Mouse (Mus musculus) right cerebral cortex, adult 2 months (tissue): ENCODE measurements around the gene Gpd2.

Source experiments
- DNase-seq, 2 experiments: peaks; one replicate each; pipeline ENCODE4 v3.0.0; 2021 to 2022; ENCODE audit warnings: low spot score in 2 of 2

Gpd2 gene

DNA sequence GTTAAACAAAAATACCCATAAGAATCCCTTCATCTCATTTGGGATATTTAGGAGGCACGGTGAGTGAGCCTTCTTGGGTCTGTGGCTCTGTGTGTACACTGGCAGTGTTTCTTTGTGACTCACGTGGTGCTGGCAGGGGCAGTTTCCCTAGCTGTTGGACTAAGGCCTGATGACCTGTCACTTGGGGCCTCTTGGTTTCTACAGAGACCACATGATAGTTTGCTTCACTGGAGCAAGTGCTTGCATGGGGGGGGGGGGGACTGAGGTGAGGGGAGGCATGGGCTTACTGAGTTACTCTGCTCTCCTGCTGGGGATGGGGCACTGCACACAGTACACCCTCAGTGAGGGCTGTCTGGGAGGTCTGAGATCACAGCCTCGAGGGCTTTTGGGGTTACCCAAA, 64.1 kb downstream of the Gpd2 start:
- no peak for DNase-seq

DNA sequence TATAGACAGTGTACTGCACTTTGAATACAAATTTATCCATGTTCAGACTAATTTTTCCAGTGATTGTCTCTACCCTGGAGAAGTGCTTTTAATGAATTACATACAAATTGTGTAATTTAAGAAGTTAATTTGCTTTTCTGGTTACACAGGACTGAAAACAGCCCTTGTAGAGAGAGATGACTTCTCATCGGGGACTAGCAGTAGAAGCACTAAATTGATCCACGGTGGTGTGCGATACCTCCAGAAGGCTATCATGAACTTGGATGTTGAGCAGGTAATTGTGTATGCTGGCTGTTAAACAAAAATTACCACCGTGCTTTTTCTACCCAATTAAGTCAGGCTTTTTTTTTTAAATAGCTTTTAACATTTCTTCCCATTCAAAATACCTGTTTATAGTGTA, 66.8 kb downstream of the Gpd2 start:
- no peak for DNase-seq

DNA sequence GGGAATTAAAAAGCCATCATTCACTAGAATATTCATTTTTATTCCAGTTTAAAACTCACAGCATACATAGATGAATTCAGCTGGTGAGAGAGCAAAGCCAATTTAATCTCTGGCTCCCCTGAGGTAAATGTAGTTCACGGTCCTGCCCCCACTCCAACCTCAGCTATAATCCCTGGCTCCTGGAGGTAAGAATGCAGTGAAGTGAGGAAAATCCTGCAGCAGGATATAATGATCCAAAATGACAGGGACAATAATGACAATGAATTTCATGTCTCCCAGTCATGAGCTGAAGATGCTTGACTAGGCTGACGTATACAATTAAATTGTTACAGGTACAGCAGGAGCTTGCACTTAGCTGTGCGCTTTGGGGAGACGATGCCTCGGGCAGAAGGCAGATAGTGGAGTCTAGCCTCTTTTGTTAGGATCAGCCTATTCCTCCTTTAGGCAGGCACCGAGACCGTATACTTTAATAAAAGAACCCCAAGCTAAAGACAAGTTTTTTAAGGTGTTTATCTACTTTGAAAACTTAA, 74.9 kb downstream of the Gpd2 start:
- DNase-seq: no peak

DNA sequence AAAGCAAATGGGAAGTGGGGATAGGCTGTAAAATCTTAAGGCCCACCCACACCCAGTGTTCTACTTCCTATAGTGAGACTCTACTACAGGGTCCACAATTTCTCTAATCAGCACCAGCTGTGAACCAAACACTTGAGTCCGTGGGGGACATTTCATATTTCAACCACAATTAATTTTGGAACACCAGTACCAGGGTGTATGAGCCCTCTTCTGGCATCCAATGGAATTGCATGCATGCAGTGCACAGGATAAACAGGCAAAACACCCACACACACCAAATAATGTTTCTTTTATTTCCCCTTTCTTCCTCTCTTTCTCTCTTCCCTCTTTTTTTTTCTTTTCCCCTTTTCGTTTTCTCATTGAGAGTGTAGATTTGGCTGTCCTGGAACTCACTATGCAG, 78.6 kb downstream of the Gpd2 start:
- peak in 1 of 2 experiments; percentile 14 for DNase-seq

DNA sequence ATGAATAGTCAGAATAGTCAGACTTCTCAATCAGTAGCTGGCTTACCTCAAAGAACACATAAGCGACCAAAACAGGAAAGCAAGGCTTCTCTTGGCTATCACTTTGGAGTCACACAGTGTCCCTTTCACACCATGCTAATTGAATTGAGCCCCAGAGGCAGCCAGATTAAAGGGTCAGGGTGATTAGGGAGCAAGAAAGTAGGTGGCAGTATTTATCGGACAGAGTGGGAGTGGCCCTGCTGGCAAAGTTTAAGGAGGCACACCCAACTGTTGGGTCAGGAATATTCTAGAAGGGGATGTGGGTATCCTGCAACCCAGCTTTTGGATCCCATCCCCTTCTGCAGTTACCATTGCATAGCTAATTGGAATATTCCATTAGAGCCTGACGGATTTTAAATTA, 80.9 kb downstream of the Gpd2 start:
- no peak for DNase-seq

DNA sequence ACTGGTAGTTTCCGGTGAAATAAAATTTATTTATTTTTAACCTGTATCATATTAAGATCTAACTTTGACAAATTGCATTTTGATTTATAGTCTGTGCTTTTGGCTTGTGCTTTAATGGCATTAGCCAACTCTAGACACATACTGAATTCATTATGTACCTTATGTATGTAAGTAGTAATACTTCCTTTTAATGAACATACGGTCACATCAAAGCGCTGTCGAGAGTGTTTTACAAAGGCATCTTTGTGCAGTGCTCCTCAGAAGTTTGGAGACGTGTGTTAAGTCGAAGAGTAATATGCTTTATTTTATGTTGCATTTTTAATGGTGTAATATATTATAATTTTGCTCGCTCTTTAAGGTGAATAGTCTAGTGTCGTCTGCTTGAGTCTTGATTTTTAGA, 88.7 kb downstream of the Gpd2 start:
- no peak for DNase-seq

DNA sequence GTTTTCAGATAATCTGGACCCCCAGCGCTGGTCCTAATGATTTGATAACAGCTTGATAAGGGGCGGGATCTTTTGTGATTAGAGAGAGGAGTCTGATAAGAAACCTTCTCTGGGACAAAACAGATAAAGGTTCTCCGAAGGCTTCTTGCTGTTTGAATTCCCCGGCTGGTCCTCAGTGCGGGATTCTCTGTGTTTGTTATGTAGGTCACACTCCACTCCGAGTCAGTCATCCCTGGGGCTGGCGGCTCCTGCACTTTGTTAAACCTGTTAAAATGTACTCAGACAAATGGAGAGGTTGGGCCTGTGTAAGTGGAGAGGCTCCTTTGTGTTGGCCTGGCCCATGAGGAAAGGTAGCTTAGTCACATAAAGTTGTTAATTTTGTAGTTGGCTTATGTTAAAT, 91.9 kb downstream of the Gpd2 start:
- no peak for DNase-seq

DNA sequence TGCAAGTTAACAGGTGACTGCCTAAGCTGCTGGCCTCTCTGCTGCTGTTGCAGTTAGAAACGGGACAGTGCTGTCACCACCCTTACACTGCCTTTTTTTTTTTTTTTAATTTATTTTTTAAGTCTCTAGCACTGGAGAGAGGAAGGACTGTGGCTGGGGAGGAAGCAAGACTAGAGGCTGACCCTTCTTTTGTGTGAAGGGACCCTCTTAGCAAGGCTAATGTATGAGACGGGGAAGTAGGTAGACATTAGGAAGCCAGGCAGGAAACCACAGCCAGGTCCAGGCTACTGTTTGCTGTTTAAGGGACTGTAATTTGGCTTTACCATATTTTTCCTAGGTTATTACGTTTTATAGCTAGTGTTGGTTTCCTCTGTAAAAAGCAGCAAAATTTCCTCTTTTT, 93.4 kb downstream of the Gpd2 start:
- DNase-seq: no peak

DNA sequence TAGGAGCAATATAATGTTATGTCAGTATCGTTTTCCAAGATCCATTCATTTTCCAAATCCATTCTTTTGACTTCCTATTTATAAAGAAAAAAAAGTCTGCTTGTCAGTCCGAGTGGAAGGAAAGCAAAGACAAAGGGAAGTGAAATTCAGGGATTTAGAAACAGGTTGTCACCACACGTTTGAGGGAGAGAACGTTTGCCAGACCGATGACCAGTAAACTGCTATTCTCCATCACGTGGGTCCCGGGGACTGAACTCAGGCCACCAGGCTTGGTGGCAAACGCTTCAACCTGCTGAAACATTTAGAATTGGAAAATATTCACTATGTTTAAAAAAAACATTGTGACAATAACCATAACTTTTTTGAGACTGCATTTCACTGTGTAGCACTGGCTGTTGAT, 93.8 kb downstream of the Gpd2 start:
- DNase-seq: no peak

DNA sequence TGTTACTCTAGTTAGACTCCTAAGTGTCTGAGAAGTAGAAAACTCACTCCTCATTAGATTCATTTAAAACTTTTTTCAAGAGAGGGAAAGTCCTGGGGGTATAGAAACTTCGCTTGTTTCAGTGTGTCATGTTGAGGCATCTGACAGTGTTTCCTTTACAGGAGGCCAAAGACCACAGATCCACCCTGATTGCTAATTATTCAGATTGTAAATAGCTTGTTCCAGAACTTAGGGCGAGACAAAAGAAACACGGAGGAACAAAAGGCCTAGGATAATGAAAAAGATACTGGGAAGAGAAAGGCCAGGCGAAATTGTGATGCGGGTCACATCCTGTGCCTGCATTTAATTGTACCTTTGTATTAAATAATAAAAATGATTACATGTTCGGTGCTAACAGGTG, 96.0 kb downstream of the Gpd2 start:
- DNase-seq: no peak

DNA sequence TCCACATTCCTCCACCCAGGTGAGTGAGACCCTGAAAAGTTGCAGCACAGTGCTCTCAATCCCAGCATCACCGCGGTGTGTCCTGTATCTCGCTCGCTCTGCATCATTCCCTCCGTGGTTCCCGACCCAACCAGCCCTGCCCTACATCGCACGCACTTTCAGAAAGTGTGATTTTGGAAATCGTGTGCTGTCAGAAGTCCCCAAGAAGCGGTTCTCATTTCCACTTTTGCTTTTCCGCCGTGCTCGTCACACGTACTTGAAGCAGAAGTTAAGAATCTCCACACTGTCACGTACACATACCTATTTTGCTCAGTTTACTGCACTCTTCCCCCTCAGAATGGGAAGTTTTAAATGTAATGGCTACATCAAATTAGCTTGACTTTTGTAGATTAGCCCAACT, 98.0 kb downstream of the Gpd2 start:
- DNase-seq: no peak

DNA sequence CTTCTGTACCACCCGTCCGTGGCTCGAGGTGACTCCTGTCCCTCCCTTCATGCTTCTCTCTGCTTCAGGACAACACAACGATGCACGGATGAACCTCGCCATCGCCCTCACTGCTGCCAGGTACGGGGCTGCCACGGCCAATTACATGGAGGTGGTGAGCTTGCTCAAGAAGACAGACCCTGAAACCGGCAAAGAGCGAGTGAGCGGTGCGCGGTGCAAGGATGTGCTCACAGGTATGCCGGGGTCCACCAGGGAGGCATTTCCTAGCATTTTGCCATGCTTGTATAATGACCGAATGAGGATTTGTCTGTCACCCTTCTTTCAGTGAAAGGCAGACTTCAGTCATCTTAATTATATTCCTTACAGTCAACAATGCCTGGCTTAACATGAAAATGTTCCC, 101.3 kb downstream of the Gpd2 start:
- no peak for DNase-seq

DNA sequence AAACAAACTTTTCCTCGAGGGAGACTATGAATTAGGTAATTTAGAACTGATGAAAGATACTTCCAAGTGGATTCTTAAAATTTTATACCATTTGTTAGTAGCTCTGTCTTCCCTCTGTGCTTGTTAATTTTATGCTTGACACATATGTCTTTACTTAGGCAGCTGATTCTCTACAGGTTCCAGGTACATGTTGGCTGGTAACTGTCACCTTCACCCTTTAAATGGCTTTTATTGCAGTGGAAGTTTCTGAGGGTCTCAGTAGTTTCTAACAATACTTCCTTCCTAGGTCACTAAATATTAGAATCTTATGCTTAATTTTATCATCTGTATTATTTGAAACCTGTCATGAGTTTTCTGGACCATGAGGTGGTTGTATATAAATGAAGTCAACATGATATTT, 105.5 kb downstream of the Gpd2 start:
- DNase-seq: no peak

DNA sequence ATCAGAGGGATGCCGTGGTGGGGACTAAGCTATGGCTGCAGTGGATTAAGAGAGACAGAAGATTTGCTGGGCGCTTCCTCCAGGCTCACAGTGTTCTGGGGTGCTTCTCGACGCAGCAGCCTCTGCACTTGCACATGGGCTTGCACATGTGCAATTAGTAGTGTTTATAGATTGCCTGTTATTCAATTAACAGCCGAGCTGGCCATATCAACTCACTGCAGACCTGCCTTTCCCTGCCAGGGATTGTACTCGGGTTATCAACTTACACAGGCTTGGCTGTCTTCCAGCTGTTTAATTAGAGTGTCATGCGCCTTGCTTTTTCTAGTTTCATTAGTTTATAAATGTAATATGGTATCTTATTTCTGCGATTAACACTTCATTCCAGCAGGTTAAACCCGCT, 113.2 kb downstream of the Gpd2 start:
- DNase-seq: no peak

DNA sequence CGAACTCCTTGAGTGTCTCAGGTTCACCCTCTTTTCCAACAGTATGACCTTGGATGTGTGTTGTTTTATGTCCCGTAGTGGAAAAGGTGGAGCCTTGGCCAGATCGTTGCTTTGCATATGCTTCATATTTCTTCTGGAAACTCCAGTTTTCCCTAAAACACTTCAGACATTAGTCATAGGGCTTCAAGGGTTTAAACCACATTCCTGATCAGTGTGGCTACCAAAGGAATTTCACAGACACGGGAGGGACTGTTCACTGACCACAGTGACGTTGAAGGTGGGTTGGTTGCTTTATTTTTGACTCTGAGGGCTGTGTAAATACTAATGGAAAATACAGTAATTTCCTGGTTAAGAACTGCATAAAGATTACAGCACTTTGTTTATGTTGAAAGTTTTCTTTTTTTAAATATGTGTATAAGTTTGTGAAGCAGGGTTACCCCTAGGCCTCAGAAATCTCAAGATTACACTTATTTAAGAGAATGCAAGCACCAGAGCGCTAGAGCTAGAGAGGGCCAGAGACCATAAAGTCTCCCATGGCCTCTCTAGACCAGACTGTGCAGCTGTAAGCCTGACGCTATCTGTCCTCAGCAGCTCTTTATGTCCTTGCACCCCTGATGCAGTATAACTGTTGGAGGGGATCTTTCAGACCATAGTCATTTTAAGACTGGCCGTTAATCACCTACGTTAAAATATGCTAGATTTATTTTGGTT, 116.4 kb downstream of the Gpd2 start:
- no peak for DNase-seq

DNA sequence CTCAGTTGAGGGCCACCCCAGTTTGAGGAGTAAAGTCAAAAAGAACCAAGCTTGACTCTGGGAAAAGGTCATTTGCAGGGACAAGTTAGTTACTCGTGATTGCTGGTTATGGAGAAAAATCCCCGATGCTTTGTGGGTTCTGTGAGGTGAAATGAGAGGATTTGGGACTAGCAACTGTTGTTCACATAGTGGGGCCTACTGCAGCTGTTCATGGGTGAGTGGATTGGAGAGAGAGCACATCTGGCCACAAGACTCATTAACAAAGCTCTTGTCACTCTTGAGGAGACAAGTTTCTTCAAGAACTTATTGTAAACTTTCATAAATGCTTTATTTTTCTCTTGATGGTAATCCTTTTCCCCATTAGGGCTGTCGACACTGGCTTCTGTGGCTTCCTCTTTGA, 117.4 kb downstream of the Gpd2 start:
- DNase-seq: no peak

DNA sequence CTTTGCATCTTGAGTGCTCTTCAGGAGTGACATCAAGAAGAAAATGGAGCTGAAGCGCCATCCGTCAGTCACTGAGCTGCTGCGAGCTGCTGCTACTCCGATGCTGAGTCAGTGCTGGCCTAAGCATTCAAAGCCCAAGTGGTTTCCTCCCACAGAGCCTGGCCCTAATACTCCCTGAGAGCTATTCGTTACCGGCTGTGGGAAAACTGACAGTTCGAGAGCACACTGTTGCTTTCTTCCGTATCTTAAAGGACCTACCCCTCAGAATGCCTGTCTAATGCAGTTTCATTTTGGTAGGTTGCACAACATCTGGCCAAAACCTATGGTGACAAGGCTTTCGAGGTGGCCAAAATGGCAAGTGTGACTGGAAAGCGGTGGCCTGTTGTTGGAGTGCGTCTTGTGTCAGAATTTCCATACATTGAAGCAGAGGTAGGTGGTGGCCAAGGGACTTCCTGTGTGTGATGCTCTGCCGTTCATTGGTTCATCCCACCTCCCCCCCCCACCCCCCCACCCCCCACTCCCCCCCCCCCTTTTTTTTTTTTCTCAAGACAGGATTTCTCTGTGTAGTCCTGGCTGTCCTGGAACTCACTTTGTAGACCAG, 118.9 kb downstream of the Gpd2 start:
- no peak for DNase-seq

DNA sequence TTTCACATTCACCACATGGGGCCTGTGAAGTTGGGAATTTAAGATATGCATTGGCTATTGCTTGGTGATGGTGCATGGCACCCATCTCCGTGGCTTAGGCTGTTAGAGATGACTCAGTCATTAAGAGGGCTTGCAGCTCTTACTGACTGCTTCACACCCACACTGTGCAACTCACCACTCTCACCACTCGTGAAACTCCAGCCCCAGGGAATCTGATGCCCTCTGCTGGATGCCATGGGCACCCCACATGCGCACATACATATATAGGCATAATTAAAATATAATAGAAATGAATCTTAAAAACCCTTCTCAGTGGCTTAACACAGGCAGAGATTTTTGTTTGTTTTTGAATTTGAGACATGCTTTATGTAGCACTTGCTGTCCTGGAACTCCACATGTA, 125.1 kb downstream of the Gpd2 start:
- no peak for DNase-seq

DNA sequence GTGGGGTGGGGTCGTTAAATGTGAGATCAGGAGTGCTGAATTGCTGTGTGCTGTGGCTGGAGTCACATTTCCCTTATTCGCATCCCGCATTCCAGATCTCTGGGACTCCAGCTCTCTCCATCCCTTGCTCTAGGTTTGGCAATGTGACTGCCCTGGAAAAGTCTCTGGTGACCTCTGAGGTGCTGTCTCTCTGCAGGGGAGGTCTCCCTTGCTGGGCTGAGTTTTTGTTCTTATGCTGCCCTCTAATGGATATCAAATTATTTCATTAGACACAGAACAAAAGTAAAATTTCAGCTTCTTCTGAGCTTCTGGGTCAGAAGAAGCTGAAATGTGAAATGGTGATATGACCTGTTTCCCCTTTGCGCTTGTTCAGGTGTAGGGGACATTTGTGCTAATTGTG, 137.2 kb downstream of the Gpd2 start:
- DNase-seq: no peak

DNA sequence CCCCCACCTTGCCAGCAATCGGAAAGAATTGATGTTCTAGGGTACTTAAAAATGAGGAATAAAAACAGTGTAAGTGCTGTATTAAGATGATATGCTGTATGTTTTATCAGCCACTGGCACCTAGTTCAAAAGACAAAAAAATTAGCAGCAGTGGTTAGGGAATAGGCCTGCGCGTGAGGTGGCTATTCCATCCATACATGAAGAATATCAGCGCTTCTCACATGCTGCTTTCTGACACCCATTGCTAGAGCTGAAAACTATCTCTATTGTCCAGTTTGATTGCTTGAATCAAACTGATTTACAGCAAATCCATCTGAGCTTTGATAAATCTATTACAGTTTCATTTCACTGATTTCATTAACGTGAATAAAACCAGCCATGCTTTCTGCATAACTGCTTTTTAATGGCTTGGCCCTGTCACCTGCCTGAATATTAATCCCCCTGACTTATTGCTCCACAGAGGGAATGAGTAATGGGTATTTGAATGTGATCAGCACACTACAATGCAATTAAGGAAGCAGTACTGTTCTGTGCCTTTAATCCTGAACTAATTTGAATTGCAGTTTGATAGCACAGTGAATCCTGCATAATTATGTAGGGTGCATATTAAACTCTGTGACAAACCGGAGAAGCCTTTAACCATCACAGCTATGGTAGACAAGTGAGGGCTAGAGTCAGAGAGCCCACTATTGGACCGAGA, 137.9 kb downstream of the Gpd2 start:
- no peak for DNase-seq

DNA sequence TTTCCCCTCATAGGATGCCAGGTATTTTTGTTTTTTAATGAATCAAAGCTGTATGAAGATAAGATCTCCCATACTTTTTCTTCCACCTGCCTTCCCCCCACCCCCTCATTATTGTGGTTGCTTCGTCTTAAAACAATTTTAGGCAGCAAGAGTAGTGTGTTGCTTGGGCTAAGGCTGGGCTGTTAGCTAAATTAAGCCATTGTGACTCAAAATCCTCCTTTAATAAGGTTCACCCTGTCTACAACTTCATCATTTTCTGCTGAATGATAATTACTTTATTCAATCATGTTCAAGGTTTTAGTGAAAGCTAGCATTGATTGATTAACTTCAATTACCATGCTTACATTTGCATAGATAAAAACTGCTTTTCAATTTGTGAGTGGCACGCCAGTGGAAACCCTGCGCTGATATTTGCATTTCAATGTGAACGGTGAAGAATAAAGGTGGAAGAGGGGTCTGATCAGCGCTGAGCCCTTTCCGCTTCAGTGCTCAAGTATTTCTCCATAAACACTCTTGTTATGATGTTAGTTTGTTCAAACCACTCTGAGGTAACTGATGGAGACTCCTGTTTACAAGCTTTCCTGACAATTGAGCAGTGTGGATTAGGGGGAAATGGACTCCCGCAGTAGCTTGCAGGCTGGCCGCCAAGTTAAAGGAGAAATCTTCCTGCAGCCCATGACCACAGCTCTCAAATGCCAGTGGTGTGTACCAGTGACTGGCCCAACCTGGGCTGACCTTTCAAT, 140.9 kb downstream of the Gpd2 start:
- DNase-seq: no peak

DNA sequence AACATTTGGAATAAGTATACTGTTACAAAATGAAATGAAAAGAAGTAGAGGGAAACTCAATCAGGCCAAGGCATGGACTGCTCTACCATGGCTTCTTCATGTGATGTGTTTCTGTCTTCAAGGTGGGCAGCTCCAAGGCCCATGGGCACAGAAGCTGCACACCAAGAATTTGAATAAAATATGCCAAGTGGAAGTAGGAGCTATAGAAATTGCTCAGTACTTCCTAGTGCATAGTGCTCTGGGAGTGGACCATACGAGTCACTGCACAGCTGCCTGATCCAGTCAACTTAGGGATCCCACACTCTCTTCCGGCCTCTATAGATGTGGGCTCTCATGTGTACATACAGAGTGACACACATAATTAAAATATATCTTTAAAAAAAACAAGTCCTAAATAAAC, 147.2 kb downstream of the Gpd2 start:
- DNase-seq: no peak
